Mouse (Mus musculus) liver, adult 2 months (tissue): ENCODE measurements around the gene Nod1. TPM values are rescaled to one million over a fixed set of nuclear protein-coding genes. Genes with fewer than 3 reads are reported as not detected.

Experiments used
- DNase-seq: peaks from one replicate; pipeline ENCODE4 v3.0.0-alpha.2; 2011; ENCODE audit warnings: low read depth, low spot score; ENCODE audit errors: extremely low read depth
- H3K27ac ChIP-seq: fragments of 200-500 bp; replicated peaks from 2 replicates; pipeline ENCODE4 v1.5.1; 2012; ENCODE audit warnings: low read depth, mild to moderate bottlenecking, control low read depth, inconsistent platforms, low read length; ENCODE audit not compliant: insufficient read depth
- H3K27me3 ChIP-seq: fragments of 200-500 bp; 2 replicates; pipeline ENCODE4 v1.6.1; 2012; ENCODE audit warnings: mild to moderate bottlenecking, moderate library complexity, low read length, inconsistent platforms; ENCODE audit not compliant: control insufficient read depth, insufficient read depth
- H3K36me3 ChIP-seq: fragments of 200-500 bp; 2 replicates; pipeline ENCODE4 v1.6.1; 2012; ENCODE audit warnings: low read length, inconsistent platforms; ENCODE audit not compliant: control insufficient read depth, insufficient read depth
- H3K4me1 ChIP-seq: fragments of 200-500 bp; 2 replicates; pipeline ENCODE4 v1.6.1; 2011; ENCODE audit warnings: low read length; ENCODE audit not compliant: control insufficient read depth, insufficient read depth
- H3K4me3 ChIP-seq: fragments of 200-500 bp; 2 replicates; pipeline ENCODE4 v1.5.1; 2011; ENCODE audit warnings: low read depth, mild to moderate bottlenecking, control low read depth, low read length, moderate library complexity; ENCODE audit not compliant: insufficient read depth
- H3K79me2 ChIP-seq: fragments of 200-500 bp; 2 replicates; pipeline ENCODE4 v1.6.1; 2012; ENCODE audit warnings: inconsistent platforms, mild to moderate bottlenecking, low read length, moderate library complexity; ENCODE audit not compliant: control insufficient read depth, insufficient read depth
- H3K9ac ChIP-seq: fragments of 200-500 bp; 2 replicates; pipeline ENCODE4 v1.6.1; 2012; ENCODE audit warnings: low read depth, mild to moderate bottlenecking, control low read depth, inconsistent platforms, low read length
- CTCF ChIP-seq: fragments of 200-500 bp; IDR thresholded peaks from 2 replicates; pipeline ENCODE4 v1.5.1; 2011; ENCODE audit warnings: low read depth, low read length, control low read depth
- POLR2A ChIP-seq: fragments of 200-500 bp; IDR thresholded peaks from 2 replicates; pipeline ENCODE4 v1.6.1; 2011; ENCODE audit warnings: low read length, control low read depth; ENCODE audit not compliant: insufficient read depth; ENCODE audit errors: extremely low read depth
- WGBS: fragments of 180-500 bp; shearing (Covaris S2); methylation state at CpG from one replicate; pipeline ENCODE4 v1.1.7; 2018; 5-methylcytosine and 5-hydroxymethylcytosine counted together
- polyA plus RNA-seq: library from polyadenylated mRNA; depleted of rRNA; stranded (reverse); fragments of >200 nt; gene quantifications from 2 replicates; pipeline ENCODE4 v1.2.3, GENCODE M21; 2012
- total RNA-seq: library from RNA; depleted of rRNA; stranded (reverse); fragments of >200 nt; gene quantifications from 2 replicates; pipeline ENCODE4 v1.2.3, GENCODE M21; 2014

The Nod1 gene
- total and polyA plus RNA-seq, 2 experiments, result 7.0 to 8.1 TPM

DNA sequence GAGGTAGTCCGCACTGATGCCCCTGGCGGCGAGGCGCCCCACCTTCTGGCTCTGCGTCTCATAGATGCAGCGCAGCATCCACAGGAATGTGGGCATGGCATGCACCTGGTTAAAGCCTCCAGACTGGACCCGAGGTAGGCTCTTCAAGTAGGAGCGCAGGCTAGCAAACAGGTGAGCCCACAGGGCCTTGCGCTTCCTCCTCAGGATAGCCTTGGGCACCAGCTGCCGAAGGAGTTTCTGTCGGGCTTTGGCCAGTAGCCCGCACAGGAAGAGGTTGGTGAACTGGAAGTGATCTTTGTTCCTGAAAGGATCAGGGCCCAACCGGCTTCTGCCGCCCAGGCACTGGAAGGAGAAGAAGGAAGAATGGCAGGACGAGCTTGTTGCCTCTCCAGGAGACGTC is 29.1 kb downstream of the Nod1 start:
- Histone ChIP-seq H3K27ac (no peak overlapping the region), H3K4me1 (peaks cover 7% of the 10 kb centered on the region; the same call in 1 of the 2 replicates), H3K9ac (no peak overlapping the region), H3K4me3 (no peak overlapping the region), H3K36me3 (peaks cover 19% of the 10 kb centered on the region; the same call in 1 of the 2 replicates), H3K79me2 (peaks cover 6% of the 10 kb centered on the region; the same call in 1 of the 2 replicates), H3K27me3 (no peaks in the 10 kb centered on the region)
- no peak for DNase-seq
- TF ChIP-seq POLR2A (no peak), CTCF (no peak)
- WGBS, result 87% methylated on average over 16 of the region's 16 CpGs

DNA sequence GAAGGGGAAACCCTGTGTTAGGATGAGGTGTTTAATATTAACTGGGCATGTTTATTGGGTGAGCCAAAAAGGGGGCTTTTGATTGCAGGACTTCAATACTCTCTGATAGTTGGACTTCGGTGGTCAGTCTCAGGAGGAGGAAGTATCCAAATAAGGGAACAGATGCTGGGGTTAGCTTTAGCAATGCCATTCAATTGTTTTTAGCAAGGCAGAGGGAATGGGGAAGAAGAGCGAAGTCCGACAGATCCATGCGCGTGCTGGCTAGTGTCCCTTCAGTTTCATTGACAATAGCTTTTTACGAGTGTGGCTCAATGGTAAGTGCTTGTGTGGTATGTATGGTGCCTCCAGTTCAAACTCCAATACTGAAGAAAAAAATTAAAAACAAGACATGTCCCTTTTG is 31.3 kb downstream of the Nod1 start:
- Histone ChIP-seq H3K36me3 (peaks cover 23% of the 10 kb centered on the region; the same call in 1 of the 2 replicates), H3K4me1 (peaks cover 7% of the 10 kb centered on the region; the same call in 1 of the 2 replicates), H3K27ac (no peak overlapping the region), H3K4me3 (no peak overlapping the region), H3K79me2 (peaks cover 6% of the 10 kb centered on the region; the same call in 1 of the 2 replicates), H3K9ac (no peak overlapping the region), H3K27me3 (no peaks in the 10 kb centered on the region)
- DNase-seq, result no peak
- 88% methylated on average over 6 of the region's 6 CpGs for WGBS
- TF ChIP-seq POLR2A (no peak), CTCF (no peak)

DNA sequence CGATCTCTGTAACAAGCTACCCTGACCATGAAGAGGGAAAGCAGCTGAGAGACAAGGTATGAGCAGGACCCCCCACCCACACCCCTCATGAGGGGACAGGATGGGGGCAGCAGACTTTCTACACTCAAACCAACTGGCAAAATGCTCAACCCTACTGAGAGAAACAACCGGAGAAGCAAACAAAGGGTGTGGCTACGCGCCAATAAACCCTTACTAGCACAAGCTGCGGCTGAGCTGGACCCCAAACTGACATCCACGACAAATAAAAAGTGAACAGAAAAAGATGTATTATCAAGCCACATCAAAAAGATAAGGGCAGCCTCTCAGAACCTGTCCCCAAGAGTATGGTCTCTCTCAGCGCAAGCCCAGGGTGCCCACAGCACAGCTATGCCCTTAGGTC is 32.3 kb downstream of the Nod1 start:
- peaks cover 6% of the 10 kb centered on the region; the same call in 1 of the 2 replicates for H3K79me2 ChIP-seq
- no peaks in the 10 kb centered on the region for H3K27me3 ChIP-seq
- no peak for DNase-seq
- peaks cover 7% of the 10 kb centered on the region; the same call in 1 of the 2 replicates for H3K4me1 ChIP-seq
- peak overlapping the region; percentile 43 for H3K27ac ChIP-seq
- H3K36me3 ChIP-seq, result peaks cover 30% of the 10 kb centered on the region; the same call in 1 of the 2 replicates
- WGBS, result 62% methylated on average over 7 of the region's 7 CpGs
- TF ChIP-seq POLR2A, result no peak
- TF ChIP-seq CTCF, result no peak
- H3K4me3 ChIP-seq, result no peak overlapping the region
- no peak overlapping the region for H3K9ac ChIP-seq

DNA sequence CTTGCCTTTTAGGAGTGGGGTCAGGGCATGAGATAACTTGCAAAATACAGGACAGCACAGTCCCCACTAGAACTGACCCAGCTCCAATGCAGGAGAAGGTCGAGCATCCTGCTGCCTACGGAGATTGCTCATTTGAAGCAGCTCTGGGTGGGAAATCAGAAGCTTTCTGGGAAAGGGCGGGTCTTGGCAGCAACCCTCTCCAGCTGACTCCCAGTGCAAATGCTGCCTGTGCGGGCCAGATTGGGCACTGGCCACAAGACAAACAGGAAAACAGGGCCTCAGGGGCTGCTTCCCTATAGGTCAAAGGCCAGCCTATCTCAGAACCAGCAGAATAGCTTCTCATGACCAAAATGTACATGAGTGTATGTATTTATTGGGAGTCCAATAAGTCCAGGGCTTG is 32.8 kb downstream of the Nod1 start:
- peaks cover 30% of the 10 kb centered on the region; the same call in 1 of the 2 replicates for H3K36me3 ChIP-seq
- peaks cover 6% of the 10 kb centered on the region; the same call in 1 of the 2 replicates for H3K79me2 ChIP-seq
- peaks cover 7% of the 10 kb centered on the region; the same call in 1 of the 2 replicates for H3K4me1 ChIP-seq
- H3K9ac ChIP-seq, result no peak overlapping the region
- H3K27ac ChIP-seq, result peak overlapping the region; percentile 43
- TF ChIP-seq CTCF (no peak), POLR2A (no peak)
- no peaks in the 10 kb centered on the region for H3K27me3 ChIP-seq
- peak; percentile 36 for DNase-seq
- WGBS, result 8% methylated on average over 4 of the region's 4 CpGs
- no peak overlapping the region for H3K4me3 ChIP-seq

DNA sequence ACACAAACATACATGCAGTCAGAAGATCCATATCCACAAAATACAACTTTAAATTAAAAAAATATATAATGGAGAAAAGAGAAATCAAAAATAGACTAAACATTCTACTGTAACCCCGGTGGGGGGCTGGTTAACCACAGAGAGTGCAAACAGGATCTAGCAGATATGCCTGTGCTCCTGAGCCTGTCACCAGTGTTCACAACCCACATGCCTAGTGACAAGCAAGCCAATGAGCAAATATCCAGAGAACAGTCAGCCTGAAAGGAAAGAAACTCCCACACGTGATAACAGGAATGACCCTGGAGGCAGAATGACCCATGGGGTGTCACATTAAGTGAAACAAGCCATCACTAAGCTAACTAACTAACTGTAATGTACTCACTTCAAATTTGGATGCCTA is 35.9 kb downstream of the Nod1 start:
- TF ChIP-seq POLR2A (no peak), CTCF (no peak)
- H3K27ac ChIP-seq, result no peak overlapping the region
- 61% methylated on average over 2 of the region's 2 CpGs for WGBS

DNA sequence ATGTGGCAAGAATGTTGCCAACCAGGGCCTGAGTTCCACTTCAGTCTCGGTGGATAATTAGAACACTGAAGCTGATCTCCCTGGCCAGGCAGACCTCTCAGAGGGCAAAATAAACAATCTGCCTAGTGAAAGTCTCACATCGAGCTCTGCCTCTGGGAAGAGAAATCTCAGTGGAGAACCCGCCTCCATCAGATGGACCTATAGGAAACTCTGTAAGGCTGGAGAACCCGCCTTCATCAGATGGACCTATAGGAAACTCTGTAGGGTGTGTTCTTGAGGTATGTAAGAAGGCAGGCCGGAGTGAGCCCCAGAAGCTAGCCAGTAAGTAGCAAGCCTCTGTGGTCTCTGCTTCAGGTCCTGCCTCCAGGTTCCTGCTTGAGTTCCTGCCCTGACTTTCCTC is 37.5 kb downstream of the Nod1 start:
- TF ChIP-seq POLR2A, result no peak
- no peak for TF ChIP-seq CTCF
- H3K4me3 ChIP-seq, result no peak overlapping the region
- peaks cover 30% of the 10 kb centered on the region; the same call in 1 of the 2 replicates for H3K36me3 ChIP-seq
- H3K9ac ChIP-seq, result no peak overlapping the region
- H3K27ac ChIP-seq, result no peak overlapping the region
- H3K27me3 ChIP-seq, result no peaks in the 10 kb centered on the region
- 85% methylated on average over 5 of the region's 5 CpGs for WGBS
- no peak for DNase-seq
- H3K79me2 ChIP-seq, result no peaks in the 10 kb centered on the region
- H3K4me1 ChIP-seq, result peaks cover 4% of the 10 kb centered on the region; the same call in 1 of the 2 replicates

More for the DNA sequence above, 35.9 kb downstream of the Nod1 start:
- Histone ChIP-seq H3K4me3 (no peak overlapping the region), H3K36me3 (peaks cover 26% of the 10 kb centered on the region; the same call in 1 of the 2 replicates), H3K9ac (no peak overlapping the region), H3K4me1 (peaks cover 7% of the 10 kb centered on the region; the same call in 1 of the 2 replicates), H3K27me3 (no peaks in the 10 kb centered on the region), H3K79me2 (no peaks in the 10 kb centered on the region)
- DNase-seq, result no peak
